Mouse (Mus musculus): ENCODE data around the gene Glipr1l2. TPM values are rescaled to one million over a fixed set of nuclear protein-coding genes. Genes with fewer than 3 reads are reported as not detected.
"Not testable (repeated sequence)": the region's sequence is repeated elsewhere in the genome, so short reads cannot be mapped to it uniquely, and the experiment has no call there.

The Glipr1l2 gene
- not detected in 2 replicates for polyA plus RNA-seq (2016; fragmentation: Nextera tagmentation; extraction: Ambion mirVana)

GRCm38 (mm10) chr10:112083157-112083556, at the start of gene Glipr1l2:
TSS of gene Glipr1l2 (plus strand) at chr10:112083354.
- Histone ChIP-seq H3K9ac (no peak within 1 kb of the TSS), H3K4me3 (replicated peaks) (no peak within 1 kb of the TSS), H3K4me1 (no peaks in the 10 kb centered on the region), H3K36me3 (replicated peaks) (no peaks in the 10 kb centered on the region), H3K9me3 (no peaks in the 10 kb centered on the region), H3K4me2 (no peak within 1 kb of the TSS), H3K27ac (no peak within 1 kb of the TSS), H3K27me3 (no peaks in the 10 kb centered on the region)
- ATAC-seq (ENCODE audit: low FRiP score), result no peak
- 94% methylated on average over 14 of the region's 14 CpGs for WGBS

GRCm38 (mm10) chr10:112043523-112043922, 39.6 kb upstream of the Glipr1l2 start:
- not testable (repeated sequence) for H3K36me3 ChIP-seq (replicated peaks); ATAC-seq (ENCODE audit: low FRiP score); H3K4me3 ChIP-seq (replicated peaks); H3K27me3 ChIP-seq; H3K27ac ChIP-seq; H3K9ac ChIP-seq; H3K4me1 ChIP-seq; H3K9me3 ChIP-seq; H3K4me2 ChIP-seq
- 84% methylated on average over 9 of the region's 9 CpGs for WGBS

- not testable (repeated sequence) for H3K36me3 ChIP-seq (replicated peaks); H3K4me2 ChIP-seq; H3K4me3 ChIP-seq (replicated peaks); H3K27ac ChIP-seq; H3K4me1 ChIP-seq; H3K9ac ChIP-seq; H3K9me3 ChIP-seq; H3K27me3 ChIP-seq
- peak; percentile 46; the same call in 1 of the 2 replicates for ATAC-seq (ENCODE audit: low FRiP score)
- 72% methylated on average over 14 of the region's 14 CpGs for WGBS
Measured at GRCm38 (mm10) chr10:112044283-112044682, 38.9 kb upstream of the Glipr1l2 start.

DNA sequence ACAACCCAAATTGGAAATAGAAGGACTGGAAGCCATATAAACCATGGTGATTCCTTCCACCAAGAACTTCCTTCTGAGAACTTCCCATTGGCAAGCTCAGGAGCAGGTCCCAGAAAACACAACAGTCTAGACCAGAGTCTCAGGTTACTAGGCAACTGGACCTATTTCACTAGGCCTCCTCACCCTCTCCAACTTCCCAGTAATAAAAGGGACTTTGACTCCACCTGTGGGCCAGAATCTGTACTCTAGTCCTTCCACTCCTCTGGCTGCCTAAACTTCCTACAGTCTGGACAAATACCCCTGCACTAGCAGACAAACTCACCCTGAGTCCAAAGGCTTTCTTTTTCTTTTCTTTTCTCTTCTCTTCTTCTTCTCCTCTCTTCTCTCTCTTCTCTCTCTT, 31.9 kb upstream of the Glipr1l2 start:
- H3K27me3 ChIP-seq, result no peaks in the 10 kb centered on the region

DNA sequence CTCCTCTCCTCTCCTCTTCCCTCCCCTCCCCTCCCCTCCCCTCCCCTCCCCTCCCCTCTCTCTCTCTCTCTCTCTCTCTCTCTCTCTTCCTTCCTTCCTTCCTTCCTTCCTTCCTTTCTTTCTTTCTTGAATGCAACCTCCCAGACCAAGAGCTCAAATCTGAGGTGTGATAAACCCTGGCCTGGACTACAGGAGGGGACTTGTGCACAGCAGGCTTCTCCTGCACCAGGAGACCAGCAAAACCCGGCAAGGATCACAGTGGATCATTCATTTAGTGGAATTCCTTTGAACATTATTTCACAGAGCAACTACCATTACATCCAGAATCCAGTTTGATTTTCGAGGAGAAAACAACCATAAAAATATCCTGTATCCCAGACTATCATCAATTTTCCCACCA, 31.2 kb upstream of the Glipr1l2 start:
- not testable (repeated sequence) for H3K27ac ChIP-seq; H3K9ac ChIP-seq; H3K36me3 ChIP-seq (replicated peaks); H3K4me1 ChIP-seq; H3K27me3 ChIP-seq; H3K9me3 ChIP-seq; ATAC-seq (ENCODE audit: low FRiP score); H3K4me3 ChIP-seq (replicated peaks); H3K4me2 ChIP-seq
- 78% methylated on average over 2 of the region's 2 CpGs for WGBS

More for the DNA sequence above, 31.9 kb upstream of the Glipr1l2 start:
- Histone ChIP-seq H3K4me3 (replicated peaks) (no peak overlapping the region), H3K27ac (no peak overlapping the region), H3K4me2 (no peak overlapping the region), H3K36me3 (replicated peaks) (no peaks in the 10 kb centered on the region), H3K9ac (no peak overlapping the region), H3K9me3 (no peaks in the 10 kb centered on the region), H3K4me1 (no peaks in the 10 kb centered on the region)
- no peak for ATAC-seq (ENCODE audit: low FRiP score)

DNA sequence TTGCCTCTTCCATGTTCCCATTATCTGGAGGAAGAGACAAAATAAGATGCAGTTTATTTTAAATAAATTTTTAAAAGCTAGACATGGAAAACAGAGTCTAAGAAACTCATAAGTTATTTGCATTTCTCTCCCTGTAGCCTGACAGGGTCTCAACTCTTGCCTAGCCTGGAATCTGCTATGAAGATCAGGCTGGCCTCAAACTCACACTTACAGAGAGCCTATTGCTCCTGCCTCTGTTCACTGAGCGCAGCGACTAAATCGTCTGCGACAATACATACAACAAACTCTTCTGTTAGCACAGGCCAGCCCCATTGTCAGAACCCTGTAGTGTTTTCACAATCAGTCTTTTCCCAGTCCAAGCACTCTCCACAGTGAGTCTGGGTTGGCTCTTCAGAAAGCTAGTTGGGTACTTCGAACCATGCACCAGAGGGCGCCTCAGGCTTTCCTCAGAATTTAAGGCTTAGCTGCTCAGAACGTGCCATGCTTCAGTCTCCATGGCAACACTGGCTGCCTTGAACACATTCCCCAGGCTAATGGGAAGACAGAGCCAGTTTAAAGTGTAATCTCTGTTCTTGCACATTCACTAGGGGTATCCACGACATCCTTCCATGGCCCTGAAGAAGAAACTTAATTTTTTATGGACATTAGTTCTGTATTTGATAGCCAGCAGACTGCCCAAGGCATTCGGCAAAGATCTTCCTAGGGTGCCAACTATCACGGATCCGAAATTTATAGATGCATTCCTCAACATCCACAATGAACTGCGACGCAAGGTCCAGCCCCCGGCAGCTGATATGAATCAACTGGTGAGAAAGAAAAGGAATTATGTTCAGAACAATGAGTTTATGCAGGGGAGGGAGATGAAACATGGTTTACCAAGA, 23.2 kb upstream of the Glipr1l2 start, which contains the start of gene Glipr1l1:
TSS of gene Glipr1l1 (plus strand) at position 488 of the 881 bp plus-strand sequence.
- ATAC-seq (ENCODE audit: low FRiP score), result peak; percentile 98
- no peak within 1 kb of the TSS for H3K9ac ChIP-seq
- H3K9me3 ChIP-seq, result no peaks in the 10 kb centered on the region
- no peaks in the 10 kb centered on the region for H3K27me3 ChIP-seq
- H3K4me1 ChIP-seq, result no peaks in the 10 kb centered on the region
- no peak within 1 kb of the TSS for H3K4me2 ChIP-seq
- no peaks in the 10 kb centered on the region for H3K36me3 ChIP-seq (replicated peaks)
- WGBS, result 49% methylated on average over 14 of the region's 14 CpGs
- no peak within 1 kb of the TSS for H3K27ac ChIP-seq
- H3K4me3 ChIP-seq (replicated peaks), result no peak within 1 kb of the TSS

- H3K4me3 ChIP-seq (replicated peaks), result not testable (repeated sequence)
- ATAC-seq (ENCODE audit: low FRiP score), result peak; percentile 41; the same call in 1 of the 2 replicates
Measured at GRCm38 (mm10) chr10:112060583-112060934, 22.6 kb upstream of the Glipr1l2 start.

DNA sequence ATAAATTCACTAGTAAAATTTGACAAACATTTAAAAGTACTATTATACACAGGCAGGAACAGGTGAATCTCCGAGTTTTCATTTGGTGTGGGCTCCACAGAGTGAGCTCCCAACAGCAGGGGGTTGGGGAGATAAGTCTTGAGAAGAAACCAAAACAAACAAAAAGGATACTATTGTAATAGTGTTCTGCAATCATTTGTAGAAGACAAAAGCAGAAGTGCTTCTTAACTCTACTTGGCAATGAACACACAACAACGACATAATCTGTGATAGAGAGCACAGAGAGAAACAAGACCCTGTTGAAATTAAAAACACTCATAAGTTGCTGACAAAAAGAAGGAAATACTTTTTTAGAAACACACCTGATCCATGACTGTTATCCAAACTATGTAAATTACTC, 3.1 kb upstream of the Glipr1l2 start:
- Histone ChIP-seq H3K27me3 (no peaks in the 10 kb centered on the region), H3K4me2 (no peak overlapping the region), H3K9ac (no peak overlapping the region), H3K9me3 (no peaks in the 10 kb centered on the region), H3K4me1 (no peaks in the 10 kb centered on the region), H3K36me3 (replicated peaks) (no peaks in the 10 kb centered on the region), H3K4me3 (replicated peaks) (no peak overlapping the region), H3K27ac (no peak overlapping the region)
- 44% methylated on average over 2 of the region's 2 CpGs for WGBS
- no peak for ATAC-seq (ENCODE audit: low FRiP score)

More at GRCm38 (mm10) chr10:112060583-112060934, 22.6 kb upstream of the Glipr1l2 start:
- 84% methylated on average over 6 of the region's 6 CpGs for WGBS
- H3K4me2 ChIP-seq; H3K27me3 ChIP-seq; H3K36me3 ChIP-seq (replicated peaks); H3K4me1 ChIP-seq; H3K27ac ChIP-seq; H3K9ac ChIP-seq; H3K9me3 ChIP-seq: not testable (repeated sequence)

DNA sequence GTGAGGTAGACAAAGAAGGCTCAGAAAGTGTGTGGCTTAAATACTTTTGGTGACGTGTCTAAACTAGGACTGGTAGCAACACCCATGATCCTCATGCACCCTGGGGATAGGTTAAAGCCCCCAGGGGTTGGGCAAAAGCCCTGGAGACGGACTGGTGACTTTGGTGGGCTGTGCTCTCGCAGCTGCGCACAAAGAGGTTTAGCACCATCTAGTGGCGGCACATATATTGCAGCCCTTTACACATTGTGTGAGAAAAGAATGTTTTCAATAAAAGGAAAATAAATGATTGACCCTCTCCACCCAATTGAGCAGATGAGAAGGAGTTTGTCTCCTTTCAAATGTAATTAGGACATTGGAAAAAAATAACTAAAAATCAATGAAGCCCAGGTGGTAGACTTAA, 22.6 kb downstream of the Glipr1l2 start:
- H3K4me2 ChIP-seq; H3K4me3 ChIP-seq (replicated peaks); H3K9ac ChIP-seq; H3K27ac ChIP-seq; H3K4me1 ChIP-seq; H3K36me3 ChIP-seq (replicated peaks); H3K27me3 ChIP-seq: not testable (repeated sequence)
- peak; percentile 23; the same call in 1 of the 2 replicates for ATAC-seq (ENCODE audit: low FRiP score)
- peaks cover 13% of the 10 kb centered on the region for H3K9me3 ChIP-seq
- WGBS, result 6% methylated on average over 5 of the region's 5 CpGs

- no peak overlapping the region for H3K4me2 ChIP-seq
- no peak for ATAC-seq (ENCODE audit: low FRiP score)
- WGBS, result 94% methylated on average over 7 of the region's 7 CpGs
Measured at GRCm38 (mm10) chr10:112110401-112110800, 27.2 kb downstream of the Glipr1l2 start.

GRCm38 (mm10) chr10:112125090-112125489, 41.9 kb downstream of the Glipr1l2 start:
- not testable (repeated sequence) for H3K4me1 ChIP-seq; H3K27ac ChIP-seq; H3K9me3 ChIP-seq; H3K4me3 ChIP-seq (replicated peaks); H3K36me3 ChIP-seq (replicated peaks); ATAC-seq (ENCODE audit: low FRiP score); H3K27me3 ChIP-seq; H3K4me2 ChIP-seq; H3K9ac ChIP-seq
- WGBS, result 55% methylated on average over 2 of the region's 2 CpGs

More at GRCm38 (mm10) chr10:112110401-112110800, 27.2 kb downstream of the Glipr1l2 start:
- Histone ChIP-seq H3K27me3 (no peaks in the 10 kb centered on the region), H3K9ac (no peak overlapping the region), H3K9me3 (no peaks in the 10 kb centered on the region), H3K36me3 (replicated peaks) (no peaks in the 10 kb centered on the region), H3K27ac (no peak overlapping the region), H3K4me3 (replicated peaks) (no peak overlapping the region), H3K4me1 (no peaks in the 10 kb centered on the region)

DNA sequence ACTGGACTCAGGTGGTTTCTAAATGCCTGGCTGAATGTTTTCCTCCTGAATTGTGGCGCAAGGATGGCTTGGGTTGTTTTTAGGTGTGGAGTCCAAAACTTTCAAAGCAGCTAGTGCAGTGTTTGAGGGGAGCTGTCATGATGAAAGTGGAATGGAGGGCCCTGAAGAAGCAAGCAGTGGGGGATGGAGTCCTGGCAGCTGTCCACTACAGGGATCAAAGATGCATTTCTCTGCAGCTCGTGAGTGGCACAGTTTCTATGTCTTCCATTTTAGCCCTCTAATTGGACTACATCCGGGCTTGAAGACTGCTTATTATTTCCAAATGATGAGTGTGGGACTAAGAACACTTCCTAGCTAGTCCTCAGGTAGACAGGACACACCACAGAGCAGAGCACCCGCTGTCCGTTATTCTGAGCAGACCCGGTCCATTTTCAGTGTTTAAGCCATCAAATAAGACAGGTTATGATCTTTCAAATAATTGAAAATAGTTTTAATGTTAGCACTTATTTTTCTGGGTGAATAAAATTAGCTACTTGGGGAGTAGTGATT, 44.6 kb downstream of the Glipr1l2 start:
- not testable (repeated sequence) for H3K9me3 ChIP-seq; ATAC-seq (ENCODE audit: low FRiP score); H3K4me3 ChIP-seq (replicated peaks); H3K9ac ChIP-seq; H3K36me3 ChIP-seq (replicated peaks); H3K4me1 ChIP-seq; H3K27me3 ChIP-seq; H3K4me2 ChIP-seq; H3K27ac ChIP-seq
- WGBS, result 74% methylated on average over 6 of the region's 6 CpGs

- Histone ChIP-seq H3K4me3 (replicated peaks) (no peak overlapping the region), H3K4me1 (no peaks in the 10 kb centered on the region), H3K9me3 (no peaks in the 10 kb centered on the region), H3K36me3 (replicated peaks) (no peaks in the 10 kb centered on the region), H3K27me3 (no peaks in the 10 kb centered on the region), H3K9ac (no peak overlapping the region), H3K27ac (no peak overlapping the region), H3K4me2 (no peak overlapping the region)
- ATAC-seq (ENCODE audit: low FRiP score), result no peak
- 87% methylated on average over 3 of the region's 3 CpGs for WGBS
Measured at GRCm38 (mm10) chr10:112132194-112132593, 49.0 kb downstream of the Glipr1l2 start.

All from forebrain, embryonic 12.5 days (tissue).